Mouse (Mus musculus): ENCODE results near the gene Amz1.

Amz1 gene

DNA sequence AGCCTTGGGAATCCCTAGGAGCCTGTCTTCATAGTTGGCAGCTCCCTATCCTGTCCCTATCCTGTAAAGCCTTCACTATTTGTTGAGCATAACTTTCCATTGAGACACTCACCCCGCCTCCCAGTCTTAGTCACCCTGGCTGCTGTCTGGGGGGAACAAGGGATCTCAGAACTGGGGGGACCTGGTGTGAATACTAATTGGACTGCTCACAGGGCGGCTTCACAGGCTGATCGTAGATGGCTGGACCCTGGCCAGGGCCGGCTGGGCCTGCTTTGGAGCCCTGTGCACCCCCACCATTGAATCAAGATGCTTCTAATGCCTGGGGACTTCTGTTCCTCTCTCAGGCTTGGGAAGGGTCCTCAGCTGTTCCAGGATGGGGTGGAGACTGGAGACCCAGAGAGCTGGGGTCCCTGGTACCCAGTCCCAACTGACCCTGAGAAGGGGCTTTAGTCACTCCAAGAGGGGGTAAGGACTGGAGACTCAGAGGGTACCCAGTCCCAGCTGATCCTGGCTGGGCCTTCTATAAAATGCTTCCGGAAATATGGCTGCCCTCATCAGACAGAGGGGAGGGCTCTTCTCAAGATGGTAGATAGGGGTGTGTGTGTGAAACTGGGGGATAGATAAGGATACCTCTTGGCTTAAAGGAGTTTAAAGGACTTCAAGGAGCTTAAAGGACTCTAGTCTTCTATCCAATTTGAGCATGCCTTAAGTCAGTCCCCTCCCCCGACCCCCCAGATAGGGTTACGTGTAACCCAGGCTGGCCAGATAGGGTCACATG lies 2.3 kb downstream of the Amz1 start:
- DNase-seq (ENCODE audit: low read depth, low spot score), result no peak

GRCm38 (mm10) chr5:140726946-140727740 lies 3.2 kb downstream of the Amz1 start:
- no peak for DNase-seq (ENCODE audit: low read depth, low spot score)

DNA sequence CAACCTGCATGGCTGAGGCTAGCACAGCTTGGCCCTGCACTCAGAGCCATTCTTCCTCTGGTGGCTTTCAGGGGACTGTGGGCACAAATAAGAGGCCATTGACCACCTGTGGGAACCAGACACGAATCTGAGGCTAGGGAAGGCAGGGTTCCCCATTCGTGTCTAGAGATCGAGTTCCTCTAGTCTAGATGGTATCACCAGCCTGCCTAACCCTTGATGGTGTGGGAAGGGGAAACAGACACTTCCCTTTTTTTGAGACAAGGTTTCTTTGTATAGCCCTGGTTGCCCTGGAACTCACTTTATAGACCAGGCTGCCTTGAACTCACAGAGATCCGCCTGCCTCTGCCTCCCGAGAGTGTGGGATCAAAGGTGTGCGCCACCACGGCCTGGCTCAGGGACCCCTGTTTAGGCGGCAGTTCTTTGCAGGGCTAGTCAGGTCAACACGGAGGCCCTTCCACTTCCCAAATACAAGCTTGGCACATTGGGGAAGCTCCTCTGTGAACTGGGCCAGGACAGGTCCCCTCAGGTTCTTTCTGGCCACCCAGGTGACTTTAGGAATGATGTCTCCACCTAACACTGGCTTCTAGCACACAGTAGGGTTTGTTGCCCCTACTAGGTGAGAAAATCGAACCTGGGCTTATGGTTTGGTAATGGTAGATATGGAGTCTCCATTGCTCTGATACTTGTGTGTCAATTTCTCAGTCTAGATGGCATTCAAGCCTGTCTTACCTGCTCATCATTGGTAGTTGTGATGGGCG lies 7.3 kb downstream of the Amz1 start:
- DNase-seq (ENCODE audit: low read depth, low spot score), result no peak

DNA sequence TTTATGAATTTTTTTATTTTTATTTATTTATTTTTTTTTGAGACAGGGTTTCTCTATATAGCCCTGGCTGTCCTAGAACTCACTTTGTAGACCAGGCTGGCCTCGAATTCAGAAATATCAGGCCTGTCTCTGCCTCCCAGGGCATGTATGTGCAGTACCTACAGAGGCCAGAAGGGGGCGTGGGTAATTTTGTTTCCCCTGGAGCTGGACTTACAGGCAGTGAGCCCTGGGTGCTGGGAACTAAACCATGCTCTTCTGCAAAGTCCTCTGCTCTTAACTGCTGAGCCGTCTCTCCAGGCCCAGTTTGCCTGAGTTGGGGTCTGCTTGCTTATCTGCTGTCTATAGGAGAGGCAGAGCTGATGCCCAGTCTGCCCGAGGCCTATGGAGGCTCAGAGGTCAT lies 8.3 kb downstream of the Amz1 start:
- DNase-seq (ENCODE audit: low read depth, low spot score), result no peak

DNA sequence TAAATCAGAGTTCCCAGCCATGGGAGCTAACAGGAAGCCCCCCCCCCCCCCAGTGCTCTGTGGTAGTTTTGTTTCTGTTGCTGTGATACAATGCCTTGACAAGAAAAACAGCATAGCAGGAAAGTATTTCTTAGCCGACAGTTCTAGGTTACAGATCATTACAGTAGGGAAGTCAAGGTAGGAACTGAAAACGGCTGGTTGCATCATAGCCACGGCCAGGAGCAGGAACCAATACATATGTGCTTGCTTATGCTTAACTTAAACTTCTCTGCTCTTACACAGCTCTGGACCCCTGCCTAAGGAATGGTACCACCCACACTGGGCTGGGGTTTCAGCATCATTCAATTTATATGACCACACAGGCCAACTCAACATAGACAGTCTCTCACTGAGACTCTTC lies 9.4 kb downstream of the Amz1 start:
- no peak for DNase-seq (ENCODE audit: low read depth, low spot score)

DNA sequence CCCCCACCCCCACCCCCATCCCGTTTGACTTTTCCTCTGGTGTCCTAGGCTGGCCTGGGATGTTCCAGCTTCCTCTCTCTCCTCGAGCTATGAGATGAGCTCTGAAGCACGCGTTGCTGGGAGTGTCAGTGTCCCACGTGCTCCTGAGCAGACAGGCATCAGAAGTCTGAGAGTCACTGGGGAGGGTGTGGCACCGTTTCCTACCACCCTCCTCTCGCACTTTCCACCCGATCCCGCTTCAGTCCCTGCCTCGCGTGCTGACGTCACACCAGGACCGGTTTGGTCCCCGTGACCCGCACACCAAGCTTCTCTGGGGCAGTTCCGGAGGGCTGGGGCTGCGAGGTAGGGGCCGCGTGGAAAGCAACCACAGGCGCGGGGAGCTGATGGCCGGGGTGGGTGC lies 11.4 kb downstream of the Amz1 start:
- DNase-seq (ENCODE audit: low read depth, low spot score), result no peak

- no peak for DNase-seq (ENCODE audit: low read depth, low spot score)
Measured at GRCm38 (mm10) chr5:140736166-140736565, 12.2 kb downstream of the Amz1 start.

- no peak for DNase-seq (ENCODE audit: low read depth, low spot score)
Measured at GRCm38 (mm10) chr5:140739813-140740212, 15.9 kb downstream of the Amz1 start.

GRCm38 (mm10) chr5:140741040-140741439 lies 17.1 kb downstream of the Amz1 start:
- no peak for DNase-seq (ENCODE audit: low read depth, low spot score)

DNA sequence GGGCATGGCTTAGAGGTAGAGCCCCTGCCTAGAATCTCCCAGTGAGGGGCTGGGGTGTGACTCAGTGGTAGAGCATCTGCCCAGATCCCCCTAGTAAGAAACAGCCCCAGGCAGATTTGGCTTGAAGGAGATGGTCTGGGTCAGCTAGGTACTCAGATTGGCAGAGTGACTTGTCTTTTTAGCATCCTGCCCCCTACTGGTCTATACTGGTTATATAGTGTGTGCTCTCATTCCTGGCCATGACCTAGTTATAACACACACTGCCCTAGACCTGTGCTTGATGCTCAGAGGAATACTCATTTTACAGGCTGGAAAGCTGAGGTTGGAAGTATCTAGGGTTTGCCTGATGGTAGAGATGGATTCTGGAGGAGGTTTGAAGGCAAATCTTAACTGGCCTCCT lies 17.9 kb downstream of the Amz1 start:
- no peak for DNase-seq (ENCODE audit: low read depth, low spot score)

GRCm38 (mm10) chr5:140743706-140744131 lies 19.8 kb downstream of the Amz1 start:
- no peak for DNase-seq (ENCODE audit: low read depth, low spot score)

DNA sequence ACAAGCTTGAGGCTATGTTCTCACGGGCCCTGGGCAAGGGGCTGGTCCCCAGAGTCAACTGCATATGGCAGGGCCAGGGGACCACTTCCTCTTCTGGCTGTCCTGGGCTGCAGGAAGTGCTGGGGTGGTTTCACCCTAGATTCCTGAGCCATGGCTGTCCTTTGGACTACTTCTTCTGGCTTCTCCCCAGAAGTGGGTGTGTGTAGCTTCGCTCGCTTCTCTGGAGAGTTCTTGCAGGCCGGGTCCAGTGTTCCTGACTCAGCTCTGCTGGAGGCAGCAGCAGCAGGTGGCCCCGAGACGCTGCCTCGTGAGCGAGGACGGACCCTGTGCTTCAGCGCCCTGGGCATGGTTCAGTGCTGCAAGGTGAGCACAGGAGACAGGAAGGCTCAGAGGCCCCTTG lies 24.5 kb downstream of the Amz1 start:
- DNase-seq (ENCODE audit: low read depth, low spot score), result no peak

- DNase-seq (ENCODE audit: low read depth, low spot score), result peak; percentile 67
Measured at GRCm38 (mm10) chr5:140749062-140749875, 25.3 kb downstream of the Amz1 start.

DNA sequence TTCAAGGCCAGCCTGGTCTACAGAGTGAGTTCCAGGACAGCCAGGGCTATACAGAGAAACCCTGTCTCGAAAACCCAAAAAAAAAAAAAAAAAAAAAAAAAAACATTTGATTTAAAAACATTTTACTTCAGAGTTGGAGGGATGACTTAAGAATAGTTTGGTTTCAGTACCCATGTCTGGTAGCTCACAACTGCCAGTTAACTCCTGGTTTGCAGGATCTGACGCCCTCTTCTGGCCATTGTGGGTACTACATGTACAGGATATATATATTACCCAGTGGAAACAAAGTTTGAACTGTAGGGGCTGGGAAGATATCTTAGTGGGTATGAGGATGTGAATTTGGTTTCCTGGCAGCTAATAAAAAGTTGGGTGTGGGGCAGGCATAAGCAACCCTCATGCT lies 27.0 kb downstream of the Amz1 start:
- no peak for DNase-seq (ENCODE audit: low read depth, low spot score)

GRCm38 (mm10) chr5:140752041-140752440 lies 28.1 kb downstream of the Amz1 start:
- no peak for DNase-seq (ENCODE audit: low read depth, low spot score)

- no peak for DNase-seq (ENCODE audit: low read depth, low spot score)
Measured at GRCm38 (mm10) chr5:140752639-140753038, 28.7 kb downstream of the Amz1 start.

GRCm38 (mm10) chr5:140753223-140753622 lies 29.3 kb downstream of the Amz1 start:
- DNase-seq (ENCODE audit: low read depth, low spot score), result no peak

GRCm38 (mm10) chr5:140758864-140759263 lies 34.9 kb downstream of the Amz1 start:
- no peak for DNase-seq (ENCODE audit: low read depth, low spot score)

DNA sequence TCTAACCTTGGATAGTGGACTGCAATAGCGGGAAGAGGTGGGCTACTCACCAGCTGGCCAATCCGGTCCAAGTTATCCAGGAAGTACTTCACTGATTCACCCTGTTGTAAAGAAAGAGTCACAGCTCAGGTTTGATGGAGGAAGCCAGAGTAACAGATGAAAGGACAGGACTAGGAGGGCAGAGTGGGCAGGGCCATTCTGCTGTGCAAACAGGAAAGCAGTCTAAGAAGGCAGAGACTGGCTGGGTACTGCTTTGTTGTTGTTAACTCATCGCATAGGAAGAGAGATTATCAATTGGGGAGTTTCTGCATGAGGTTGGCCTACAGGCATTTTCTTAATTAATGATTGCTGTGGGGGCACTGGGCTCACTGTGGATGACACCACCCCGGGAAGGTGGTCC lies 38.6 kb downstream of the Amz1 start:
- DNase-seq (ENCODE audit: low read depth, low spot score), result no peak

- no peak for DNase-seq (ENCODE audit: low read depth, low spot score)
Measured at GRCm38 (mm10) chr5:140764921-140765613, 41.1 kb downstream of the Amz1 start.

- no peak for DNase-seq (ENCODE audit: low read depth, low spot score)
Measured at GRCm38 (mm10) chr5:140766566-140766965, 42.6 kb downstream of the Amz1 start.

Measured in embryo, embryonic 11.5 days (tissue).